Mouse (Mus musculus): ENCODE results near the gene Bpifc.
A peak's percentile ranks its signal among the peaks of the same experiment; 100 is the strongest.
"Not testable (repeated sequence)": the region's sequence is repeated elsewhere in the genome, so short reads cannot be mapped to it uniquely, and the experiment has no call there.

Bpifc gene

GRCm38 (mm10) chr10:86011781-86012180, at the start of gene Bpifc:
Bpifc (minus strand) TSS chr10:86011895.
- no peak for DNase-seq (ENCODE audit: low spot score)

DNA sequence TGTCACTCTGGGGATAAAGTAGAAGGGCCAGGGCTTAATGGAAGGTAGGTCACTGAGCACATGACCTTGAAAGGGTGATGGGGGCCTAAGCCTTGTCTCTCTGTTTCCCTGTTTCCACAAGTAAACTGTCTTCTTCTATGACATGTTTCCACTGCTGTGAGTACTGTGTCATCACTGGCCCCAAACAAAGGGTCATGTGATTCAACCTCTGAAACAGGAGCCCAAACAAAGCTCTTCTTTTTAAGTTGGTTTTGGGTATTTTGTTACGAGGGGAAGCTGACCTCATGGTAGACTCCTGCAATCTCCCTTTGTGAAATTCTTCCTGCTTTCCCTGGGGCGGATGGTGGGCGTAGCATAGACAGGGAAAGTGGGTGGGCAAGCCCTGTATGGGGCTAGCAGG, 48.6 kb upstream of the Bpifc start:
- DNase-seq (ENCODE audit: low spot score): no peak

GRCm38 (mm10) chr10:86057712-86058111, 46.0 kb upstream of the Bpifc start:
- DNase-seq (ENCODE audit: low spot score): no peak

DNA sequence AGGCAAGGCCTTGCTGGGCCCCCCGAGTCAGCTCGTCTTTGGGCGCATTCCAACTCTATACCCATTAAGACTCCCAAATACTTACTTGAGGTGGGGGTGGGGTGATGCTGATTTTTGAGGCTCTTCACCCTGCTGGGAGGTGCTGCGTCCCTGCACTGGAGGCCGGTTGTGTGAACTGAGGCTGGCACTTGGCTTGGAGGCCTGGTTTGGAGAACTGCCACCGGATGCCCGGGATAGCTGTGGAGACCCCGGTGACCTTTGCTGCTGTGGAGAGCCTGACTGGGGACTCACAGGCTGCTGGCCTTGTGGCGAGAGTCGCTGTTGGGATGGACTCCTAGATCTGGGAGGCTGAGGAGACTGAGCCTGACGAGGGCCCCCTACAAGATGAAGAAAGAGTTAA, 45.6 kb upstream of the Bpifc start:
- no peak for DNase-seq (ENCODE audit: low spot score)

DNA sequence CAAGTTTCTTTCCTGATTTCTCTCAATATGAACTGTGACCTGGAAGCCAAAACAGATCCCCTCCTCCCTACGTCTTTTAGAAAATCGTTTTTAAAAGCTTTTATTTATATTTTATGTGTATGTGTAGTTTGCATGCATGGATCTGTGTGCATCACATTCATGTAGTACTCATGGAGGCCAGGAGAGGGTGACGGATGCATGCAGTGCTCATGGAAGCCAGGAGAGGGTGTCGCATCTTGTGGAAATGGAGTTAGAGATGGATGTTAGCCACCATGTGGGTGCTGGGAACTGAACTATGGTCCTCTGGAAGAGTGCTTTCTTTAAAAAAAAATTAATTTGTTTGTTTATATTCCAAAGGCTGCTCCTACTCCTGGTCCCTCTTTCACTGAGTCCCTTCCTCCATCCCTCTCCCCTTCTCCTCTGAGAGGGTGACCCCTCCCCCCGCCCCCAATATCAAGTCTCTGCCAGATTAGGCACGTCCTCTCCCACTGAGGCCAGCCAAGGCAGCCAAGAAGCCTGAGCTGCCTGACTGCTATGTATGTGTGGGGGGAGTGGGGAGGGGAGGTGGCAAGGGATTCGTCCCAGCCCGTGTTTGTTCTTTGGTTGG, 44.7 kb upstream of the Bpifc start:
- DNase-seq (ENCODE audit: low spot score): no peak

DNA sequence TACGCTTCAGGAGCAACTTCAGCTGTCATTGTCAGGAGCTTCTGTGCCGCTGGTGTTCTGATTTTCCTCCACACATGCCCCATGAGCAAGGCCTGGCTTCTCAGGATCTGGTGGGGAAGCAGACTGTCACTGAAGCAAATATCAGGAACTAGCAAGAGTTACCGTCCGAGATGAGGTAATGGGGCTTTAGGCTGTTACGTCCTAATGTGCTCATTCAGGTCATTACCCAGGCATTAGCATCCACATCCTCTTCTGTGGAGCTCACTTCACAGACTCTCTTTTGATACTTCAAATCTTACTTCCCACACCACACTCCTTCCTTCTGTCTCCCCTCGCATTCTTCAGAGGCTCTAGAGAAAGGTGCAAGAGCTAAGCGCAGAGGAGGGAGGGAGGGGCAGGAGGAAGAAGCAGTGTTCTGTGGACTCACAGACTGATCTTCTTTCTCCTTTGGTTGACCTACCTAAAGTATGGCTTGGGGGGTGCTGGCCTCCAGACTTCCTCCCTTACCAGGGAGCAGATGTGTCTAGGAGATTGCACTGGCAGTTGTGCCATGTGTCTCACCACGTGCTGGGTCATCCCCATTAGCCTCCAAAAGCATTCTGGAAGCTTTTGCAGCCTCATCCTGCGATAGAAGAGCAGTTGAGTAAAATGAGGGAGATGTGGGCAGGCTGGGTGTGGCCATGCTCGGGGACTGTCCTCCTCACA, 41.3 kb upstream of the Bpifc start:
- no peak for DNase-seq (ENCODE audit: low spot score)

DNA sequence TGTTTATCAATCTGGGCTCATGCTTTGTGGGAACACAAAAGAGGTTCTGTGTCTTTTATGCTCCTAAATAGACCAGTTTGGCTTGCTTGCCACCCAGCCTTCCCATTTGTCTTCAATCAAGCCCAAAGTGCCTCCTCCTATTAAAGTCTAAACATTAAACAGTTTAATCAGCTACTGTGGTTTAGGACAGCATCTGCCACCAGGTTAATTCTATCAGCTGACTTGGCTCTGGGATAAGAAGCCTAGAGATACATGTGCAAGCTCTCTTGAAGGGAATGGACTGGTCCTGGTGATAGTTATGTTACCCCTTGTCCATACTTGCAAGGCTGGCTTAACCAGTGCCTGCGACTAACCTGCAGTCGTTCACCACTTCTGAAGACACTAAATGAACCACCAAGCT, 38.8 kb upstream of the Bpifc start:
- DNase-seq (ENCODE audit: low spot score): no peak

- no peak for DNase-seq (ENCODE audit: low spot score)
Observed at GRCm38 (mm10) chr10:86047786-86048185, 36.1 kb upstream of the Bpifc start.

- no peak for DNase-seq (ENCODE audit: low spot score)
Observed at GRCm38 (mm10) chr10:86046371-86046770, 34.7 kb upstream of the Bpifc start.

GRCm38 (mm10) chr10:86044066-86044465, 32.4 kb upstream of the Bpifc start:
- DNase-seq (ENCODE audit: low spot score): no peak

GRCm38 (mm10) chr10:86043651-86044050, 32.0 kb upstream of the Bpifc start:
- no peak for DNase-seq (ENCODE audit: low spot score)

GRCm38 (mm10) chr10:86034007-86034728, 22.5 kb upstream of the Bpifc start:
- no peak for DNase-seq (ENCODE audit: low spot score)

DNA sequence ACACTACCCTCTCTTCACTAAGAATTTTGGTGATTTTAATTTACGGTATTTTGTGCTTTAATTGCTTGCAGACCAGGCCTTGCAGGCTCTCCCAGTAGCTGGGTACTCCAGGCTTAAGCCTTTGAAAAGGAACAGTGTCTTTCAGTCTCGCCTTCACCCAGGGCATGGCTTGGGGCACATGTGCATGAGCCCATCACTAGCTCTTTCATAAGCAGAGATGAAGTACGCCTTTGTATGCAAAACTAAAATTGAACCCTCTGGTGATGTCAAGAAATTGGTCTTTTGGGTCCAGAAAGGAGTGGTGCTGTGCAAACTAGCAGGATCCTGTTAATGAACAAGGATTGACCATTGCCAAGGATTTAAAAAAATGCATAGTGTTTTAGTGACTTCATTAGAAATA, 20.8 kb upstream of the Bpifc start:
- DNase-seq (ENCODE audit: low spot score): no peak

DNA sequence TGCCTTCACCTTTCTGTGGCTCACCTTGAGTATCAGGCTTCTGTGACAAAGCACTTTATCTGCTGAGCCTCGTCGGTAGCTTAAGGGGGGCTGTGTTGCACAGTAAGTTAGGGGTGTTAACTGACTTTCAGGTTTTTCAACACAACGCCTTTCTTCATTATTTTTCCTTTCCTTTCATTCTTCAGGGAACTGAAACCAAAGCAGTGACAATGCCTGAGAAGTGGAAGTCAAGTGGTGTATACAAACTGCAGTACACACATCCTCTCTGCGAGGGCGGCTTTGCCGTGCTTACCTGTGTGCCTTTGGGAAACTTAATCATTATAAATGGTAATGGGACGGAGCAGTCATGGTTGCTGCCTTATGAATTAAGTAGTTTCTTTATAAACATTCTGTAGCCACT, 19.0 kb upstream of the Bpifc start:
- DNase-seq (ENCODE audit: low spot score): no peak

DNA sequence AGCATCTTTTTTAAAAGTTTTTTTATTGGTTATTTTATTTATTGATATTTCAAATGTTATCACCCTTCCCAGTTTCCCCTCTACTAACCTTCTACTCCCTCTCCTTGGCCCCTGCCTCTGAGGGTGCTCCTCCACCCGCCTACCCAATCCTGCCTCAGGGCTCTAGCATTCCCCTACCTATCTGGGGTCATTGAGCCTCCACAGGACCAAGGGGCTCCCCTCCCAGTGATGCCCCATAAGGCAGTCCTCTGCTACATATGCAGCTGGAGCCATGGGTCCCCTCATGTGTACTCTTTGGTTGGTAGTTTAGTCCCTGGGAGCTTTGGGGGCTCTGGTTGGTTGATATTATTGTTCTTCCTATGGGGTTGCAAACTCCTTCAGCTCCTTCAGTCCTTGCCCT, 15.1 kb upstream of the Bpifc start:
- DNase-seq (ENCODE audit: low spot score): not testable (repeated sequence)

DNA sequence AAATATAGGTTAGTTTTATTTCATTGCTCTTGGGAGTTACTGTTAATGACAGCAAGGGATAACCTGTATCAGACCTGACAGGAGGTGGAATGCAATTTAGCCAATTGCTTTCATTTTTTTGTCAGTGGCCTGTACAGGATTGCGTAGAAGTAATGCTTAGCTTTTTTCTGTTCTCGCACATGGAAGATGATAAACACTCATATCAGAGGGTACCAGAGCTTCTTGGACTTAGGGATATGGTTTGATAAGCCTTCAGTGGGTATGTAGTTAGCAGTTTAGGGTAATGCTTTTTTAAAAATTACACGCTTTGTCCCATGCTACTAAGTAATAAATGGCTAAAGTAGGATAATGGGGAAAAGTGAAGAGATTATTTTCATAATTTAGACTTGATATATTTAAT, 14.7 kb upstream of the Bpifc start:
- no peak for DNase-seq (ENCODE audit: low spot score)

DNA sequence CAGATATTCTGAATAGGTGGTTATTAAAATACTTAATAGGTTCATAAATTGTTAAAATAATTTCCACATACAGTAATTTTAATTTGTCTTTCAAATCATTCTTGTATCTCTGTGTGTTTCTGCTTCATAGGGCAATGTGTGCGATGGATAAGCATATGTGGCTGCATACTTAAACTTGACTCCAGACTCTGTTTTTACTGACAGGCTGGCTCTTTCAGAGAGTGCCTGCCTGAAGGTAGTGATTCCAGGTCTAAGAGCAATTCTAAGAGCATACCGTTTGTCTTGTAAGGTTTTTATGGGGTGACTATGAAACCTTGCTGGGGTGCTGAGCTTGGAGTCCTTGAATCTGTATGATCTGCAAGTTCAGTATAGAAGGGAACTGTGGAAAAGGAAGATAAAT, 14.2 kb upstream of the Bpifc start:
- DNase-seq (ENCODE audit: low spot score): no peak

DNA sequence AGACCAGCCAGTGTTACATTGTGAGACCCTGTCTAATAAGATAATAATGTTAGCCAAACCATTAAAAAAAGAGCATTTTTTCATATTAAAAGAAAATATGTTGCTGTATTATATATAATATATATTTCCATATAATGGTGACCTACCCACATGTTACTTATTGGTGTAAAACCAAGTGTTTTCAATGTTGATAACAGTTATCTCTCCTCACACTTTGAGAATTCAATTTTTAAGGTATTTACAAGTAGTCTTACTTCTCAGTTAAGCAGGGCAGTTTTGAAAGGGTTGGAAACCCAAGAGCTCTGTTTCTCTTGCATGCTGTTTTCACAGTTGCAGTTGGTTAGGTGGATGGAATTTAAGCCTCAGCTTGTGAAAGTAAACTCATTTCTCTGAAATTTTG, 11.5 kb upstream of the Bpifc start:
- DNase-seq (ENCODE audit: low spot score): no peak

DNA sequence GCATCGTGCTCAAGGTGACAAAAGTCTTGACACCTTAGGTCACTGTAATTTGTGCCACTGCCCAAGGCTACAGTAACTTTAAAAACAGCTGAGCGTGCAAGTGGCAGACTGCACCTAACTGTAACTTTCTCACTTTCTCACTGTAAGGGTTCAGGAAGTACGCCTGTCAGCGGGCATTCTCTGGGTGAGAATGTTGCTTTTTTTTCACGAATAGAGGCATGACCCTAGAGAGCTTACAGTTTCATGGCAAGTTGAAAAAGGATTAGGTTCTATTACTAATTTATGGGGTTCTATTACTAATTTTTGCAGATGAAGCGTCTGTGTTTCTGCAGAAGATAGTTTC, 10.8 kb upstream of the Bpifc start:
- DNase-seq (ENCODE audit: low spot score): no peak

- peak; percentile 56 for DNase-seq (ENCODE audit: low spot score)
Observed at GRCm38 (mm10) chr10:86021749-86022473, 10.2 kb upstream of the Bpifc start, which contains the start of gene Fbxo7. Fbxo7 (plus strand) TSS chr10:86021972.

- DNase-seq (ENCODE audit: low spot score): no peak
Observed at GRCm38 (mm10) chr10:86021408-86021748, 9.7 kb upstream of the Bpifc start.

- DNase-seq (ENCODE audit: low spot score): no peak
Observed at GRCm38 (mm10) chr10:86018813-86019212, 7.1 kb upstream of the Bpifc start.

GRCm38 (mm10) chr10:86017781-86018180, 6.1 kb upstream of the Bpifc start:
- no peak for DNase-seq (ENCODE audit: low spot score)
